Mouse (Mus musculus) MEL (cell line): ENCODE measurements around the gene Cope. TPM values are rescaled to one million over a fixed set of nuclear protein-coding genes. Genes with fewer than 3 reads are reported as not detected.

Experiments
- DNase-seq: peaks from one replicate; pipeline ENCODE4 v3.0.0; 2011; ENCODE audit warnings: low read depth, low spot score
- H3K27ac ChIP-seq: 2 replicates; pipeline ENCODE4 v1.5.1; 2012; ENCODE audit warnings: low read depth, mild to moderate bottlenecking, control low read depth, low read length, moderate library complexity; ENCODE audit not compliant: control insufficient read depth
- H3K27me3 ChIP-seq, 2 experiments: fragments of 150-350 bp in 1 of 2; sonication (generic) in 1 of 2; 2 replicates each; pipeline ENCODE4 v1.6.1; 2012; ENCODE audit warnings: low read length in 2 of 2, mild to moderate bottlenecking in 2 of 2, improper control_type of control experiment in 1 of 2, moderate library complexity in 1 of 2; ENCODE audit not compliant: insufficient read depth in 2 of 2, control insufficient read depth in 1 of 2
- H3K36me3 ChIP-seq, 2 experiments: 2 replicates each; pipeline ENCODE4 v1.6.1; 2012 to 2014; ENCODE audit warnings: low read length in 2 of 2, improper control_type of control experiment in 1 of 2, inconsistent platforms in 1 of 2, mild to moderate bottlenecking in 1 of 2; ENCODE audit not compliant: insufficient read depth in 2 of 2, control insufficient read depth in 1 of 2
- H3K4me1 ChIP-seq, 2 experiments: fragments of 150-350 bp in 1 of 2; sonication (generic) in 1 of 2; 2 replicates each; pipeline ENCODE4 v1.6.1; 2012; ENCODE audit warnings: low read length in 2 of 2, improper control_type of control experiment in 1 of 2, mild to moderate bottlenecking in 1 of 2; ENCODE audit not compliant: insufficient read depth in 2 of 2, control insufficient read depth in 1 of 2
- H3K4me3 ChIP-seq, 2 experiments: fragments of 150-350 bp in 1 of 2; sonication (generic) in 1 of 2; 2 replicates each; pipeline ENCODE4 v1.5.1; 2012; ENCODE audit warnings: low read depth in 2 of 2, low read length in 2 of 2, mild to moderate bottlenecking in 2 of 2, moderate library complexity in 2 of 2, control low read depth in 1 of 2, improper control_type of control experiment in 1 of 2; ENCODE audit not compliant: control insufficient read depth in 1 of 2, insufficient read depth in 1 of 2
- H3K79me2 ChIP-seq: 2 replicates; pipeline ENCODE4 v1.6.1; 2012; ENCODE audit warnings: mild to moderate bottlenecking, low read length, moderate library complexity; ENCODE audit not compliant: control insufficient read depth, poor library complexity, insufficient read depth
- H3K9ac ChIP-seq: 2 replicates; pipeline ENCODE4 v1.6.1; 2012; ENCODE audit warnings: low read depth, mild to moderate bottlenecking, control low read depth, low read length, moderate library complexity; ENCODE audit not compliant: control insufficient read depth, poor library complexity, severe bottlenecking
- H3K9me3 ChIP-seq: fragments of 150-350 bp; sonication (generic); replicated peaks from 2 replicates; pipeline ENCODE4 v1.6.1; 2012; ENCODE audit warnings: mild to moderate bottlenecking, low read length, improper control_type of control experiment, moderate library complexity; ENCODE audit not compliant: insufficient read depth
- BHLHE40 ChIP-seq: IDR thresholded peaks from 2 replicates; pipeline ENCODE4 v1.6.1; 2012; ENCODE audit warnings: low read depth, mild to moderate bottlenecking, inconsistent platforms, low read length, improper control_type of control experiment, borderline replicate concordance
- CHD1 ChIP-seq: IDR thresholded peaks from 2 replicates; pipeline ENCODE4 v1.6.1; 2012; ENCODE audit warnings: low read depth, mild to moderate bottlenecking, inconsistent platforms, low read length, improper control_type of control experiment
- CTCF ChIP-seq, 3 experiments: IDR thresholded peaks in 2 of 3; conservative IDR thresholded peaks in 1 of 3; 2 replicates each; pipeline ENCODE4 v1.5.1; 2011 to 2012; ENCODE audit warnings: low read length in 3 of 3, low read depth in 2 of 3, mild to moderate bottlenecking in 2 of 3, improper control_type of control experiment in 1 of 3, inconsistent platforms in 1 of 3, mixed read lengths in 1 of 3, moderate library complexity in 1 of 3; ENCODE audit not compliant: control insufficient read depth in 1 of 3, insufficient read depth in 1 of 3, poor library complexity in 1 of 3, severe bottlenecking in 1 of 3
- E2F4 ChIP-seq: IDR thresholded peaks from 2 replicates; pipeline ENCODE4 v1.6.1; 2011; ENCODE audit warnings: low read depth, low read length, improper control_type of control experiment, borderline replicate concordance
- ELF1 ChIP-seq: IDR thresholded peaks from 2 replicates; pipeline ENCODE4 v1.6.1; 2014; ENCODE audit warnings: low read depth, mild to moderate bottlenecking, inconsistent platforms, low read length, improper control_type of control experiment, moderate library complexity
- EP300 ChIP-seq, 2 experiments: IDR thresholded peaks; 2 replicates each; pipeline ENCODE4 v1.6.1; 2011; ENCODE audit warnings: improper control_type of control experiment in 2 of 2, low read length in 2 of 2, low read depth in 1 of 2, mild to moderate bottlenecking in 1 of 2
- ETS1 ChIP-seq: IDR thresholded peaks from 2 replicates; pipeline ENCODE4 v1.6.1; 2012; ENCODE audit warnings: low read depth, mild to moderate bottlenecking, inconsistent platforms, low read length, improper control_type of control experiment, moderate library complexity
- GABPA ChIP-seq: IDR thresholded peaks from 2 replicates; pipeline ENCODE4 v1.6.1; 2012; ENCODE audit warnings: low read depth, mild to moderate bottlenecking, inconsistent platforms, low read length, improper control_type of control experiment, moderate library complexity
- GATA1 ChIP-seq: IDR thresholded peaks from 2 replicates; pipeline ENCODE4 v1.6.1; 2011; ENCODE audit warnings: low read depth, low read length, improper control_type of control experiment
- HCFC1 ChIP-seq: IDR thresholded peaks from 2 replicates; pipeline ENCODE4 v1.6.1; 2012; ENCODE audit warnings: low read depth, mild to moderate bottlenecking, inconsistent platforms, low read length, improper control_type of control experiment, moderate library complexity
- JUND ChIP-seq: IDR thresholded peaks from 2 replicates; pipeline ENCODE4 v1.6.1; 2011; ENCODE audit warnings: low read depth, mild to moderate bottlenecking, improper control_type of control experiment, low read length
- KAT2A ChIP-seq: conservative IDR thresholded peaks from 2 replicates; pipeline ENCODE4 v1.6.1; 2012; ENCODE audit warnings: low read depth, low read length, improper control_type of control experiment, inconsistent platforms
- MAFK ChIP-seq: IDR thresholded peaks from 2 replicates; pipeline ENCODE4 v1.6.1; 2011; ENCODE audit warnings: low read depth, mild to moderate bottlenecking, low read length, improper control_type of control experiment, borderline replicate concordance
- MAX ChIP-seq: IDR thresholded peaks from 2 replicates; pipeline ENCODE4 v1.6.1; 2011; ENCODE audit warnings: low read length, improper control_type of control experiment
- MAZ ChIP-seq: IDR thresholded peaks from 2 replicates; pipeline ENCODE4 v1.6.1; 2012; ENCODE audit warnings: low read depth, mild to moderate bottlenecking, inconsistent platforms, low read length, improper control_type of control experiment
- MXI1 ChIP-seq: IDR thresholded peaks from 2 replicates; pipeline ENCODE4 v1.6.1; 2011; ENCODE audit warnings: mild to moderate bottlenecking, low read depth, low read length, improper control_type of control experiment
- MYB ChIP-seq: IDR thresholded peaks from 2 replicates; pipeline ENCODE4 v1.6.1; 2011; ENCODE audit warnings: mild to moderate bottlenecking, low read depth, low read length, improper control_type of control experiment
- MYC ChIP-seq: IDR thresholded peaks from 2 replicates; pipeline ENCODE4 v1.6.1; 2011; ENCODE audit warnings: low read depth, mild to moderate bottlenecking, low read length, improper control_type of control experiment, moderate library complexity
- NELFE ChIP-seq: IDR thresholded peaks from 2 replicates; pipeline ENCODE4 v1.6.1; 2011; ENCODE audit warnings: low read depth, low read length, improper control_type of control experiment
- NRF1 ChIP-seq: IDR thresholded peaks from 2 replicates; pipeline ENCODE4 v1.6.1; 2014; ENCODE audit warnings: low read depth, mild to moderate bottlenecking, inconsistent platforms, low read length, improper control_type of control experiment, moderate library complexity; ENCODE audit not compliant: poor library complexity, insufficient read depth, severe bottlenecking
- POLR2A ChIP-seq, 2 experiments: IDR thresholded peaks; 2 replicates each; pipeline ENCODE4 v1.6.1; 2011 to 2012; ENCODE audit warnings: low read length in 2 of 2, mild to moderate bottlenecking in 2 of 2, control low read depth in 1 of 2, improper control_type of control experiment in 1 of 2, low read depth in 1 of 2, moderate library complexity in 1 of 2; ENCODE audit not compliant: control insufficient read depth in 1 of 2, insufficient read depth in 1 of 2, poor library complexity in 1 of 2
- POLR2AphosphoS2 ChIP-seq: IDR thresholded peaks from 2 replicates; pipeline ENCODE4 v1.6.1; 2011; ENCODE audit warnings: low read length, improper control_type of control experiment
- POLR2AphosphoS5 ChIP-seq: IDR thresholded peaks from 2 replicates; pipeline ENCODE4 v1.6.1; 2012; ENCODE audit warnings: low read depth, borderline replicate concordance, mild to moderate bottlenecking, inconsistent platforms, low read length, moderate library complexity, mixed read lengths
- RAD21 ChIP-seq: IDR thresholded peaks from 2 replicates; pipeline ENCODE4 v1.6.1; 2011; ENCODE audit warnings: mild to moderate bottlenecking, low read depth, low read length, improper control_type of control experiment
- RCOR1 ChIP-seq: IDR thresholded peaks from 2 replicates; pipeline ENCODE4 v1.6.1; 2012; ENCODE audit warnings: low read depth, mild to moderate bottlenecking, inconsistent platforms, low read length, improper control_type of control experiment
- SIN3A ChIP-seq: IDR thresholded peaks from 2 replicates; pipeline ENCODE4 v1.6.1; 2012; ENCODE audit warnings: low read length, improper control_type of control experiment, inconsistent platforms
- SMC3 ChIP-seq: IDR thresholded peaks from 2 replicates; pipeline ENCODE4 v1.6.1; 2011; ENCODE audit warnings: low read depth, low read length, improper control_type of control experiment
- TAL1 ChIP-seq: IDR thresholded peaks from 2 replicates; pipeline ENCODE4 v1.6.1; 2012; ENCODE audit warnings: mild to moderate bottlenecking, inconsistent platforms, low read length, moderate library complexity, mixed read lengths
- TBP ChIP-seq: IDR thresholded peaks from 2 replicates; pipeline ENCODE4 v1.8.0; 2011; ENCODE audit warnings: low read depth, low read length, improper control_type of control experiment
- TCF12 ChIP-seq: IDR thresholded peaks from 2 replicates; pipeline ENCODE4 v1.6.1; 2014; ENCODE audit warnings: low read depth, mild to moderate bottlenecking, inconsistent platforms, low read length, improper control_type of control experiment, moderate library complexity
- UBTF ChIP-seq: IDR thresholded peaks from 2 replicates; pipeline ENCODE4 v1.6.1; 2012; ENCODE audit warnings: low read depth, mild to moderate bottlenecking, inconsistent platforms, low read length, improper control_type of control experiment, moderate library complexity, borderline replicate concordance; ENCODE audit not compliant: insufficient read depth
- USF1 ChIP-seq: IDR thresholded peaks from 2 replicates; pipeline ENCODE4 v1.6.1; 2014; ENCODE audit warnings: low read depth, mild to moderate bottlenecking, inconsistent platforms, low read length, improper control_type of control experiment, moderate library complexity
- USF2 ChIP-seq, 2 experiments: IDR thresholded peaks; 2 replicates each; pipeline ENCODE4 v1.6.1; 2011 to 2012; ENCODE audit warnings: improper control_type of control experiment in 2 of 2, low read length in 2 of 2, borderline replicate concordance in 1 of 2, inconsistent platforms in 1 of 2, low read depth in 1 of 2, mild to moderate bottlenecking in 1 of 2; ENCODE audit not compliant: insufficient read depth in 1 of 2
- ZC3H11A ChIP-seq: IDR thresholded peaks from 2 replicates; pipeline ENCODE4 v1.6.1; 2012; ENCODE audit warnings: low read depth, mild to moderate bottlenecking, inconsistent platforms, low read length, improper control_type of control experiment
- ZKSCAN1 ChIP-seq: IDR thresholded peaks from 2 replicates; pipeline ENCODE4 v1.6.1; 2012; ENCODE audit warnings: low read depth, mild to moderate bottlenecking, inconsistent platforms, low read length, improper control_type of control experiment, moderate library complexity
- ZMIZ1 ChIP-seq: IDR thresholded peaks from 2 replicates; pipeline ENCODE4 v1.6.1; 2012; ENCODE audit warnings: low read depth, mild to moderate bottlenecking, inconsistent platforms, low read length, improper control_type of control experiment, moderate library complexity
- ZNF384 ChIP-seq: IDR thresholded peaks from 2 replicates; pipeline ENCODE4 v1.6.1; 2012; ENCODE audit warnings: low read depth, mild to moderate bottlenecking, inconsistent platforms, low read length, improper control_type of control experiment
- polyA plus RNA-seq, 2 experiments: library from polyadenylated mRNA; stranded (reverse) in 1 of 2; unstranded in 1 of 2; fragments of >175 nt in 1 of 2; fragments of >200 nt in 1 of 2; gene quantifications; 2 replicates each; pipeline versions ENCODE4 v1.2.1 to v1.2.4; 2012; ENCODE audit warnings: low replicate concordance in 2 of 2, low read depth in 1 of 2; ENCODE audit not compliant: insufficient read length in 2 of 2, insufficient read depth in 1 of 2, missing spikeins in 1 of 2
- total RNA-seq: library from RNA; depleted of rRNA; stranded (reverse); fragments of 300-350 nt; gene quantifications from 2 replicates; pipeline ENCODE4 v1.2.3, GENCODE M21; 2012

The Cope gene
- total and polyA plus RNA-seq, 3 experiments: 132 to 232 TPM; not detected in 1

DNA sequence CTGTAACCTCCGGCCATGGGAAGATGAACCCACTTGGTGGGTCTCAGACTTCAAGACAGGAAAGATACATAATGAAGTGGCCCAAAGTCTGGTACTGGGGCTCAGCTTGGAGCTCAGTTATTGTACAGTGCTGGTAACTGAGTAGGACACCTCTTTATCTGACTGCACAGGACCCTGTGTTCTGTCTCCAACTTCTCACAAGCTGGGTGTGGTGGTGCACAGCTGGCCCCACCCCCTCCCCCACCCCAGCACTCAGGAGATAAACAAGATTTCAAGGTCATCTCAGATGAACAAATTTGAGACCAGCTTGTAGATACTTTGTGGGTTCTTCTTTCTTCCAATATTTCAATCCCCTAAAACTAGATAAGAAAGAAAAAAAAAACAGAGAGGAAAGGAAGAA, 53.8 kb downstream of the Cope start:
- H3K4me3 ChIP-seq: 0 out of 4 replicates have a peak overlapping the region, but pooled peaks of 1 of the 2 experiments have one; percentile 11
- peak; percentile 82 for DNase-seq
- H3K9ac ChIP-seq: peak overlapping the region; percentile 26; the same call in 1 of the 2 replicates
- TF ChIP-seq JUND: no peak
- peak; percentile 70 for TF ChIP-seq ZNF384
- no peak for TF ChIP-seq ZMIZ1
- no peak for TF ChIP-seq POLR2AphosphoS5
- TF ChIP-seq USF1: no peak
- no peak for TF ChIP-seq MAFK
- TF ChIP-seq GABPA: no peak
- TF ChIP-seq EP300 (IDR thresholded peaks at IDR 0.05; ENCODE audit: low read depth in 1 of 2, low read length in 2 of 2): peak; percentile 59 to 72; a peak in 3 of 4 replicates
- TF ChIP-seq ETS1: peak; percentile 81
- TF ChIP-seq ZKSCAN1: no peak
- TF ChIP-seq GATA1: peak; percentile 37
- TF ChIP-seq MAZ: no peak
- TF ChIP-seq ELF1: no peak
- TF ChIP-seq MAX: no peak
- TF ChIP-seq RCOR1: peak; percentile 72
- TF ChIP-seq USF2 (IDR thresholded peaks at IDR 0.05; ENCODE audit: borderline replicate concordance in 1 of 2, insufficient read depth in 1 of 2, low read depth in 1 of 2, low read length in 2 of 2): no peak
- TF ChIP-seq ZC3H11A: 0 out of 2 replicates have a peak, but pooled peaks have one; percentile 2
- TF ChIP-seq KAT2A: no peak
- no peak for TF ChIP-seq MYB
- no peak for TF ChIP-seq POLR2A (IDR thresholded peaks at IDR 0.05; ENCODE audit: control insufficient read depth in 1 of 2, insufficient read depth in 1 of 2, low read depth in 1 of 2, low read length in 2 of 2, poor library complexity in 1 of 2)
- no peak for TF ChIP-seq MXI1
- no peak for TF ChIP-seq TBP
- peak; percentile 36; the same call in 1 of the 2 replicates for TF ChIP-seq BHLHE40
- no peak for TF ChIP-seq UBTF
- TF ChIP-seq POLR2AphosphoS2: no peak
- no peak for TF ChIP-seq NRF1
- TF ChIP-seq NELFE: no peak
- peak; percentile 90 for TF ChIP-seq TCF12
- TF ChIP-seq RAD21: no peak
- no peak for TF ChIP-seq CHD1
- TF ChIP-seq SMC3: no peak
- TF ChIP-seq MYC: no peak
- peak; percentile 70 for TF ChIP-seq TAL1
- TF ChIP-seq HCFC1: 0 out of 2 replicates have a peak, but pooled peaks have one; percentile 38
- no peak for TF ChIP-seq CTCF (IDR thresholded peaks at IDR 0.05 in 2 of 3, conservative IDR thresholded peaks at IDR 0.05 in 1 of 3; ENCODE audit: control insufficient read depth in 1 of 3, insufficient read depth in 1 of 3, low read depth in 2 of 3, low read length in 3 of 3, poor library complexity in 1 of 3, severe bottlenecking in 1 of 3)
- TF ChIP-seq E2F4: no peak
- peak; percentile 51 for TF ChIP-seq SIN3A

More for the DNA sequence above, 53.8 kb downstream of the Cope start:
- Histone ChIP-seq H3K27ac (peak overlapping the region; percentile 83), H3K4me1 (peaks cover 11 to 28% of the 10 kb centered on the region in 2 experiments), H3K79me2 (peaks cover 19% of the 10 kb centered on the region), H3K9me3 (no peaks in the 10 kb centered on the region), H3K27me3 (no peaks in the 10 kb centered on the region), H3K36me3 (peaks cover 0 to 26% of the 10 kb centered on the region in 2 experiments; a peak in 2 of 4 replicates)
